Mouse (Mus musculus) telencephalon, adult 2 months (tissue): ENCODE measurements at regions not wholly inside any gene's neighbourhood (a gene's known extent, or its start where the extent isn't known, plus 50 kb on each side); places are given as distances from the start of the nearest gene placed in this dataset.

Experiments used
- DNase-seq: peaks from one replicate; pipeline ENCODE4 v3.0.0-alpha.2; 2011; ENCODE audit warnings: low read depth, low spot score

GRCm38 (mm10) chr8:76038526-76038925 lies 590.0 kb downstream of the Iqcm start:
- DNase-seq, result no peak

DNA sequence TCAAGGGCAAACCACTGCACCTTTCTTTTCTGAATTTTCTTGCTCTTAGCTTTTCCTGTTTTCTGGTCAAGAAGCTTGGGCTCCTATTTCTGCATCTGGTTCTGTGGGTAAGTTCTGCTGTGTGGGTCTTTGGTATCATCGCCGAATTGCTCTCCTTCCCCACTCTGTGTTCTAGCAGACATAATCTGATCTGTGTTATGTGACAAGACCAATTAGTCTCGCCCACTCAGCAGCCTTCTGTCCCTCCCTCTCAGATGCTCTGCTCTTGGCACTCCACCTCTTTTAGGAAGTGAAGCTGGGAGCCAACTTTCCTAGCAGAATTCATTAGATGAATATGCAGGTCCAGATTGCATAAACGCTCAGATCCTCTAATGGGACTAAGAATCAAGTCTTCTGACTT lies 603.5 kb downstream of the Iqcm start:
- peak; percentile 48 for DNase-seq

GRCm38 (mm10) chr8:76067721-76068120 lies 619.2 kb downstream of the Iqcm start:
- DNase-seq, result peak; percentile 28

GRCm38 (mm10) chr8:76072671-76073351 lies 624.3 kb downstream of the Iqcm start:
- DNase-seq, result no peak

GRCm38 (mm10) chr8:76120587-76121145 lies 672.2 kb downstream of the Iqcm start:
- no peak for DNase-seq

DNA sequence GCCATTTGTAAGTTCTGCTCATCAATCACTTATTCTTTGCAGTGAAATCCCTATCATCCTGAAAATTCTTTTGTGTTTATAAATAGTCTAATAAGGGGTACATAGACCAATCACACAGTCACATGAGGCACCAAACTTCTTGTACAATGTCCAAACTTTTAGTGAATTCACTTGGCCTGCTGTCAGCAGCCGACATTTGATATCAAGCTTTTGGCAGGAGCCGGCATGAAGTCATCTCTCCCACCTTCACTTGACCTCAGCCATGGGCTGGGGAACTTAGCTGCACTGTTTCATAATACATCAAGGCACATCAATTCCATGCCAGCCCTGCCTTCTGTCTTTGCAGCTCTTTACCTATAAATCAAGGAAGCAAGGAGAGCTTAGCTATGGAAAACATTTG lies 679.0 kb downstream of the Iqcm start:
- DNase-seq, result no peak

GRCm38 (mm10) chr8:76137219-76137618 lies 688.7 kb downstream of the Iqcm start:
- DNase-seq, result peak; percentile 2

DNA sequence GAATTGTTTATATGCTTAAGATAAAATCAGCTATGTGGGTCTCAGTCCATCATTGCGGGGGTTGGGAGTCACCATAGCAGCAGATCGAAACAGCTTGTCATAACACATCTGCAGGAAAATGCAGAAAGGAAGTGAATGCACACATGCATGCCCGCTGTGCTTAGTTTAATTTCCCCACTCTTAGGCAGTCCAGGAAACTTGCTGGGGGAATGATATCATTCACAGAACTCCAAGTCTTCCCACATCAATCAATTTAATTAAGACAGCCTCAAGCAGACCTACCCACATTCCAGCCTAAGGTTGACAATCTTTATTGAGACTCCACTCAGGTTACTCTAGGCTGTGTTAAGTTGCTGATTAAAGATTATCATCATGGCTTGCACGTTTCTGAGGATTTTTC lies 700.2 kb downstream of the Iqcm start:
- no peak for DNase-seq

DNA sequence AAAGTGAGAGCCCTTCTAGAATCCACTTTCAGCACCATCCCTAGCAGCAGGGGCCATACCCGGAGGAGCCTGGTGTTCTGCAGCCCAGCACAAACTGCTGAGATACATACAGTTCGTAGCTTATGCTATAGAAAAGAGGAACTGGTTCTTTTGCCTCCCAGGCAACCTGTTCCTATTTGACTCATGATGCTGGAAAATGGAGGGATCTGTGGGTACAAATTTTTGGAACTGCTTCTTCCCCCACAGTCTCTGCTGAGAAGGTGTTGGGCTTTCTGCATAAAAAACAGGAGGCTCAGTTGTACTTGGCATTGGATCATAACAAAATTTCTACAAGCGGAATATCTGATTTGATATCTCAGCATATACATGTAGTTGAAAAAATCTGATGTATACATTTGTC lies 716.7 kb upstream of the Nr3c2 start:
- DNase-seq, result peak; percentile 26

DNA sequence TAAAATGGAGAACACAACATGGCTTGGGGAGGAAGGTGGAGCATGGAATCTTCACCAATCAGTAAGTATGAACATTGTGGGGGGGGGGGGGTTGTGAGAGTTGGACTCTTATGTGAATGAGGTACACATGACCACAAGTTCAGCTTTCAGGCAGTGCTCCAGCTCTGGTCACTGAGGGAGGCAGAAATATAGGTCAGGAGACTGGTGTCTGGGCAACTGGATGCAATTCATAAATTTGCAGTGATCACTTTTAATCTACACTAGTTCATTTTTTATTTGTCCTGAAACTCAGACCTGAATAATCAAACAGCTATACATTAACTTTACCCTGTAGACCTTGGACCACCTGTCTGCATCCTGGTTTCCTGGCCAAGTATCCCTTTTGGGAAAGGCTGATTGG lies 715.4 kb upstream of the Nr3c2 start:
- no peak for DNase-seq

GRCm38 (mm10) chr8:76187293-76187692 lies 711.9 kb upstream of the Nr3c2 start:
- no peak for DNase-seq

DNA sequence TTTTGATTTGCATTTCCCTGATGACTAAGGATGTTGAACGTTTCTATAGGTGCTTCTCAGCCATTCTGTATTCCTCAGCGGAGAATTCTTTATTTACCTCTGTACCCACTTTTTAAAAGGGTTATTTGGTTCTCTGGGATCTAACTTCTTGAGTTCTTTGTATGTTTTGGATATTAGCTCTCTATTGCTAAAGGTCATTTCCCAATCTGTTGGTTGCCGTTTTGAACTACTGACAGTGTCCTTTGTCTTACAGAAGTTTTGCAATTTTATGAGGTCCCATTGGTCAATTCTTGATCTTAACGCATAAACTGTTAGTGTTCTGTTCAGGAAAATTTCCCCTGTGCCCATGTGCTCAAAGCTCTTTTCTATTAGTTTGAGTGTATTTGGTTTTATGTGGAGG lies 687.4 kb upstream of the Nr3c2 start:
- no peak for DNase-seq

- no peak for DNase-seq
Measured at GRCm38 (mm10) chr8:76217819-76218580, 681.2 kb upstream of the Nr3c2 start.

GRCm38 (mm10) chr8:76230847-76231246 lies 668.4 kb upstream of the Nr3c2 start:
- DNase-seq, result no peak

DNA sequence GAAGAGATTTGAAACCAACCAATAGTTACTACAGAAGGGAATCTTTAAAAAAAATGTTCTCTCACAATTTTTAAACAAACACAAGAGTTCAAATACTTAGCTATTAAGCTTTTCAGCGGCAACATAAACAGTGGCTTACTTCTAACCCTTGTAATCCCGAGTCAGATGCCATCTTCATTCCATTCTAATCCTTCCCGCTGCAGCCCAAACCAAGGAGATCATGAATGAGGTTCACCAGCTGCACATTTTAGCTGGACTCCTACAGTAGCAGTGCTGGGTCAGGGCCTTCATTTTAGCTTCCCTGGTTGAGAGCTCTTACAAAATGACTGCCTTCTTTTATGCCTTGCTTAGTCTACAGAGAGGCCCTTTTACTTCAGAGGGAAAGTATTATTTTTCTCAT lies 650.0 kb upstream of the Nr3c2 start:
- DNase-seq, result no peak

- DNase-seq, result no peak
Measured at GRCm38 (mm10) chr8:76252161-76253010, 646.9 kb upstream of the Nr3c2 start.
